In genomic region chr11:117397755-117398154, GRCm38 (mm10) we compare ENCODE assay signal across 9 mouse cellular contexts.
DNase-seq lines count a peak whose midpoint lies in the region; ATAC-seq and TF ChIP-seq lines count a peak whose summit lies in the region.
"Had no signal": no experiment of that assay in that cellular context is flagged by ENCODE, and none has a peak within 500 bp of the region (broad histone marks: within the 10 kb centered on the region; RNA-seq: fewer than 3 reads in every experiment).

No protein-coding gene starts in this region.

- no peak overlapping the region for H3K4me3 ChIP-seq in lung, adult 2 months (replicated peaks; ENCODE audit: extremely low read depth, low read depth, low read length)
- H3K4me3 ChIP-seq in cerebellum, adult 2 months (replicated peaks; ENCODE audit: insufficient read depth, low read depth, low read length), result no peak overlapping the region
- H3K4me3 ChIP-seq: liver, embryonic 13.5 days had no signal

- H3K27ac ChIP-seq in cerebellum, adult 2 months (ENCODE audit: insufficient read depth, low read length), result no peak overlapping the region
- H3K27ac ChIP-seq: liver, embryonic 13.5 days had no signal

- DNase-seq in lung, adult 2 months, result no peak
- no peak for DNase-seq in lung, postnatal 25 days (ENCODE audit: low spot score)
- peak; percentile 68 to 71 for DNase-seq in cerebellum, adult 2 months
- peak; percentile 27 to 36 for DNase-seq in kidney, adult 8-10 months
- DNase-seq in thymus, postnatal 10 days (ENCODE audit: low spot score in 2 of 2), result peak; percentile 9 to 26
- DNase-seq in left cerebral cortex, adult 9 months (ENCODE audit: low spot score in 2 of 2), result no peak
- DNase-seq in adrenal gland, postnatal 14 days, result no peak
- DNase-seq: liver, embryonic 13.5 days had no signal

- TF ChIP-seq CTCF in lung, adult 2 months (IDR thresholded peaks at IDR 0.05; ENCODE audit: insufficient read depth, low read length), result peak; percentile 33; the same call in 1 of the 2 replicates
- peak; percentile 73 for TF ChIP-seq CTCF in cerebellum, adult 2 months (IDR thresholded peaks at IDR 0.05; ENCODE audit: borderline replicate concordance, insufficient read depth, low read depth, low read length)

- H3K27me3 ChIP-seq in cerebellum, adult 2 months (ENCODE audit: control insufficient read depth, insufficient read depth, low read length), result no peaks in the 10 kb centered on the region

- no peaks in the 10 kb centered on the region for H3K4me1 ChIP-seq in lung, adult 2 months (ENCODE audit: control insufficient read depth, insufficient read depth, low read length)
- peaks cover 5% of the 10 kb centered on the region; the same call in 1 of the 2 replicates for H3K4me1 ChIP-seq in cerebellum, adult 2 months (ENCODE audit: control insufficient read depth, insufficient read depth, low read length)
- H3K4me1 ChIP-seq: liver, embryonic 13.5 days had no signal

- no peak for TF ChIP-seq POLR2A in lung, adult 2 months (IDR thresholded peaks at IDR 0.05; ENCODE audit: borderline replicate concordance, extremely low read depth, low read depth, low read length)
- TF ChIP-seq POLR2A in cerebellum, adult 2 months (IDR thresholded peaks at IDR 0.05; ENCODE audit: borderline replicate concordance, insufficient read depth, low read length), result no peak

- no peak; the same call in 1 of the 2 replicates for ATAC-seq in megakaryocyte-erythroid progenitor cell, adult 5-6 weeks (replicated peaks; ENCODE audit: low FRiP score, low TSS enrichment, poor library complexity, severe bottlenecking)

- WGBS in lung, adult 2 months, result 29% methylated on average over 4 of the region's 4 CpGs
- WGBS in cerebellum, adult 2 months, result 34% methylated on average over 4 of the region's 4 CpGs

Comparison
In these comparisons a context has a peak if more than half of its experiments do, and no peak if none do; other contexts are left out.
1. DNase-seq: peak in cerebellum, adult 2 months (2 of 2), kidney, adult 8-10 months (2 of 2) and thymus, postnatal 10 days (2 of 2); none in lung, adult 2 months (single experiment), lung, postnatal 25 days (single experiment), left cerebral cortex, adult 9 months (0 of 2) and adrenal gland, postnatal 14 days (single experiment).